Mouse (Mus musculus) NIH3T3 (cell line): ENCODE results near the gene Dcakd.
"Not testable (repeated sequence)": the region's sequence is repeated elsewhere in the genome, so short reads cannot be mapped to it uniquely, and the experiment has no call there.

ENCODE experiments used
- DNase-seq: peaks from one replicate; pipeline ENCODE4 v3.0.0-alpha.2; 2012; ENCODE audit warnings: low read depth

Dcakd gene

DNA sequence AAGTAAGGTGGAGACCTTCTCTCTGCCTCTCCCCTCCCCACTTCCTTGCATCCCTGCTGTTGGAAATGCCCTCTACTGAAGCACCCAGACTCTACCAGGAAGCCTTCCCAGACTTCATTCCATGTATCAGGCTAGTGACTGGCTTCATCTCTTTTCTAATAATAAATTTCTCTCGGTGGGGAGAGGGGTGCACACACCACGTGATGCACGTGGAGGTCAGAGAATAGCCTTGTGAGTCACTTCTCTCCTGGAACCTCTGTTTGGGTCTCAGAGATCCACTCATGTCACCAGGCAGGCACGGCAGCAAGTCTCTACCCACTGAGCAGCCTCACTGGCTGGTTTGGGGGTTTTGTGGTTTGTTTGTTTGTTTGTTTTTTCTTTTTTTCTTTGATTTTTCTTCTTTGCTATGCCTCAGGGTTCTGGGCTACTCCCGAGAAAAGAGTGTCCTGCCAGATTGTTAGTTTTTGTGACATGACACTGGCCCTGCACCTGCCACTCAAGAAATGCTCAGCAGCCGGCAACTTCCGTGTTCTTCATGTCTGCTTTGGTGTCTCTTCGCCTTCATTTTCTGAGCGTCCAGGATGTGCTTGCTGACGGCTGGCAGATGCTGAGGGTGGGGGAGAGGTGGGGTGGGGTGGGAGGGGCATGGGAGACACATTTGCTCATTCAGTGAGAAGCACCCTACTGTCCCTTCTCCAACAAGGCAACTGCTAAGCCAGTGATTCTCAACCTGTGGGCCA lies 46.8 kb downstream of the Dcakd start:
- DNase-seq, result no peak

DNA sequence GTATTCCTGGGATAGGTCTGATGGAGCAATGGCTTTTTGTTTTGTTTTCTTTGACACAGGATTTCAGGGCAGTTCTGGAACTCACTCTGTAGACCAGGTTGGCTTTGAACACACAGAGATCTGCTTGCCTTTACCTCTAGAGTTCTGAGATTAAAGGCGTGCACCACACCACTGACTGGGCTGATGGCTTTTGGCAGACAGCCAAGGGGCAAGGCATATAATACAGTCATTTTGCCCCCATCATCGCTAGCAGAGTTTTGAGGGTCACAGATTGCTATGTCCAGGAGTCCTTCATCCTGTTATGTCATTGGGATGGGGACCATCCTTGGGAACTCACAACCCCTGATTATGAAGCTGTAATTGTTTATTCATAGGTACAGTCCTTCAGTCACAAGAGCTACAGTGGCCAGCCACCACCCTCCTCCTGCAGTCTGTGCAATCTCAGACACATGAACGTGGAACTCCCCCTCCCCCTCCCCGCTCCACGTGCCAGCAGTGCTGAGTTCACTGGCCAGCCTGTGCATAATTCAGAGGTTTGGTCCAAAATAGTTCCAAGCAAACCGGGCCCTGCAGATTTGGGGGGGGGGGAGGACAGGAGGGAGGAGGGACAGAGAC lies 50.0 kb downstream of the Dcakd start:
- DNase-seq, result peak; percentile 62

DNA sequence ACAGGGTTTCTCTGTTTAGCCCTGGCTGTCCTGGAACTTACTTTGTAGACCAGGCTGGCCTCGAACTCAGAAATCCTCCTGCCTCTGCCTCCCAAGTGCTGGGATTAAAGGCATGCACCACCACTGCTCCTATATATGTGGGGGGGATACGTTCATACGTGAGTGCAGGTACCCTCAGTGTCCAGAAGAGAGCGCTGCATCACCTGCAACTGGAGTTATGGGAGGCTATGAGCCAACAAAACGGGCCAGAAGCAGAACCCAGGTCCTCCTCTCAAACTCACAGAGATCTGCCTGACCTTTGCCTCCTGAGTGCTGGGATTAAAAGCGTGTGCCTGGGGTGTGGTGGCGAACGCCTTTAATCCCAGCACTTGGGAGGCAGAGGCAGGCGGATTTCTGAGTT lies 52.2 kb downstream of the Dcakd start:
- not testable (repeated sequence) for DNase-seq

- DNase-seq, result no peak
These were observed 55.8 kb downstream of the Dcakd start for GRCm38 (mm10) chr11:102972326-102972725.

DNA sequence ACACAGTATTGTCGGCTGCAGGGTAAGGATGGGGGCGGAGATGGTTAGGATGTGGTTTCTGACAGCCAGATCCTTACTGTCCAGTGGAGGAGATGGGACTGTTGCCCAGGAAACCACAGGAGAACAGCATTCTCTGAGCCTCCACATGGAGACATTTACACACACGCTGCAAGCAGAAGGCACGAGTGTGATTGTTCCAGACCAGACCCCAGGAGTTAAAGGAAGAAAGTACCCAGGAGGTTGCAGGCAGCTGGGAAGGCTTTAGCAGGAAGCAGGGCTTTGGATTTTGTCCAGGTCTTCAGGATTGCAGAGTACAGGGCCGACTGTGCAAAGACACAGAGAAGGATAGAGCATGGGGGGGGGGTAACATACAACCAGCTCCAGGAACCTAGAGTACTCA lies 56.5 kb downstream of the Dcakd start:
- DNase-seq, result peak; percentile 44

- DNase-seq, result no peak
These were observed 63.5 kb downstream of the Dcakd start for GRCm38 (mm10) chr11:102964547-102965091.

- DNase-seq, result no peak
These were observed 64.1 kb downstream of the Dcakd start for GRCm38 (mm10) chr11:102963855-102964546.

DNA sequence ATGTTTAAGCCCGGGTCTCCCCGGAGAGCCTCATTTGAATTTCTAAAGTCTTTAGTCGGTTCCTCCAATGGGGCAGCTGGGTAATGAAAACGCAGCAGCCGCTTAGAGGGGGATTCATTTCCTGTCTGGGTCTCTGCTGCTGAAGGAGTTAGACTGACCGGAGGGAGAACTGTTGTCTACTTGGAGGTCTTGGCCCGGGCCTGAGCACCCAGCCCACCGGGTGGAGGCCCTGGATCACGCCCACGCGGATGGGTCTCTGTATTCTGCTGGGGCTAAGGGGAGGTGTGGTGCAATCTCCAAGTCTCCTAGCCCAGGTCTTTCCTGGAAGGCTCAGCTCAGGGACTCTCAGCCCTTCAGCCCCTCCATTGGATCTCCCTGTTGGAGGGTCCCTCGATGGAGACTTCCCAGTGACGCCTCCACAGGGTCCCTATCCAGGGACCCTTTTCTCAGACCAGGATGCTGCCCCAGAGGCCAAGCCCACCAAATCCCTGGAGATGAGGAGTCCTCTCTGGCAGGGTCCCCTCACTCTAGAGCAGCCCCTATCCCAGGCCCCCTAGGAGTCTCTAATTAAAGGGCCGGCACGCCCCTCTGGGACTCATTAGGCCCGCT lies 64.8 kb downstream of the Dcakd start:
- no peak for DNase-seq

GRCm38 (mm10) chr11:102962861-102963245 lies 65.3 kb downstream of the Dcakd start:
- no peak for DNase-seq

GRCm38 (mm10) chr11:102961082-102961481 lies 67.1 kb downstream of the Dcakd start:
- no peak for DNase-seq

DNA sequence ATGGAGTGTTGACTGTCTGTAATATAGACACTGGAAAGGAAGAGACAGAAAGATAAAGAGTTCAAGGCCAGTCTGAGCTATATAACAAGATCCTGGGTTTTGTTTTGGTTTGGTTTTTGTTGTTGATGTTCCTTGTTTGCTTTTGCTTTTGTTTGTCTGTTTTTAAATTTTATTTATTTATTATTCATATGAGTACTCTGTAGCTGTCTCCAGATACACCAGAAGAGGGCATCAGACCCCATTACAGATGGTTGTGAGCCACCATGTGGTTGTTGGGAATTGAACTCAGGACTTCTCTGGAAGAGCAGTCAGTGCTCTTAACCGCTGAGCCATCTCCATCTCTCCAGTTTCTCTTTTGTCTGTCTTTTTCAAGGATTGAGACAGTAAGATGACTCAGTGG lies 69.3 kb downstream of the Dcakd start:
- no peak for DNase-seq

DNA sequence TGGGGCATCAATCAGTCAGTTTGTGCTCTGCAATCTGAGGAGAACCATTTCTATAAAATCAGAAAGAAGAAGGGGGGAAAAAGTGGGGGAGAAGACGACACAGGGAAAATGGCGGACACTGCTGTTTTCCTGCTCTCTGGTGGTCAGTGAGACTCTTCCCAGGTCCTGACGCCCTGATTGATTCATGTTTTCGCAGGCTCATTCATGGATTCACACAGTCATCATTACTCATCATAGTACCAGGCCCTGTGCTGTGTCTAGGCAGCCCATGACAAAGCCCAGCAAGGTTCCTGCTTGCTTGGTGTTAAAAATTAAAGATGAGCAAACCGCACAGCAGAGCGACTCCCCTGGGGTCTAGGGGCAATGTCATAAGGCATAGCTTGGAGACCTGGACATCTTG lies 69.7 kb downstream of the Dcakd start:
- peak; percentile 62 for DNase-seq

GRCm38 (mm10) chr11:102957692-102958091 lies 70.4 kb downstream of the Dcakd start:
- no peak for DNase-seq

GRCm38 (mm10) chr11:102956962-102957614 lies 71.0 kb downstream of the Dcakd start:
- peak; percentile 17 for DNase-seq

GRCm38 (mm10) chr11:102952922-102953321 lies 75.2 kb downstream of the Dcakd start:
- no peak for DNase-seq

- DNase-seq, result no peak
These were observed 79.8 kb downstream of the Dcakd start for GRCm38 (mm10) chr11:102948043-102948961.

- no peak for DNase-seq
These were observed 81.2 kb downstream of the Dcakd start for GRCm38 (mm10) chr11:102946992-102947343.

- DNase-seq, result no peak
These were observed 81.7 kb downstream of the Dcakd start, which contains the start of gene C1ql1 for GRCm38 (mm10) chr11:102946265-102946991. C1ql1 (minus strand) TSS chr11:102946688.

- DNase-seq, result no peak
These were observed 82.5 kb downstream of the Dcakd start for GRCm38 (mm10) chr11:102945306-102946264.
